ENCODE assay signal across 12 mouse cellular contexts in the genomic region with DNA sequence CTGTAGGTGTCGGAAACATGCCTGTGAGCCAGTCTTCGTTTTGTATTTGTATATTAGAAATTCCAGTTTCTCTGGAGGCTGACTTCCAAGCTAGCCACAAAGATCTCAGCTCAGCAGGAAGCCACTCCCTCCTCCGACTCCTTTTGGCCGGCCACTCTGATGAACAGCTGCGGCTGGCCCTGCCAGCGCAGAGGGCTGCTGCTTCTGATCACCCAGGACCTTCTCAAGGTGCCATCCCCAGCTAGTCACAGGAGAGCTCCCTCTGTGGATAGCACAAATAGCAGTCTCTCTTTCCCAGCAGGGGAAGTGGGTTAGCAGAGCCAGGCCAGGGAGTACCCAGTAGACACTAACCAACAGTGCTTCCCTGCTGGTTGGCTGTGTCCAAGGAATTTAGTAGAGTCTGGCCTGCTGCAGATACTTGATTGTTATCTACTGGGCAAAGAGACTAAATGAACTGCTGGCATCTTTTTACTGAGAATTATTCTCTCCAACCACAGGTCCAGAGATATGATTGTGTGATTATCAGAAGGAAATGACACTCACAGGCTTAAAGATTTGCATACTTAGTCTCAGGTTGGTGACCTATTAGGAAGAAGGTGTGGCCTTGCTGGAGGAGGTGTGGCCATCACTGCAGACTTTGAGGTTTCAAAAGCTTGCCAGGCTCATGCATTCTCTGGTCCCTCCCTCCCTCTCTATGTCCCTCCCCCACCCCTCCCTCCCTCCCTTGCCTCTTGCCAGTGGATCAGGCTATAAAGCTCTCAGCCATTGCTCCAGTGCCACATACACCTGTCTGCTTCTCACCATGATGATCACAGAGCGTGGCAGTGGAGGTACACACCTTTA. TPM values are rescaled to one million over a fixed set of nuclear protein-coding genes. Genes with fewer than 3 reads are reported as not detected.
DNase-seq lines count a peak whose midpoint lies in the region; ATAC-seq and TF ChIP-seq lines count a peak whose summit lies in the region.
"Had no signal": no experiment of that assay in that cellular context is flagged by ENCODE, and none has a peak within 500 bp of the region (broad histone marks: within the 10 kb centered on the region; RNA-seq: fewer than 3 reads in every experiment).

No protein-coding gene starts in this region.

- H3K27ac ChIP-seq in lung, embryonic 16.5 days (ENCODE audit: low read length) = 0 out of 2 replicates have a peak overlapping the region, but pooled peaks have one; percentile 30
- peak overlapping the region; percentile 63 for H3K27ac ChIP-seq in intestine, embryonic 16.5 days (ENCODE audit: low read length)
- peak overlapping the region; percentile 92 for H3K27ac ChIP-seq in small intestine, adult 2 months (ENCODE audit: insufficient read depth, low read depth, low read length)
- no peak overlapping the region for H3K27ac ChIP-seq in midbrain, postnatal 0 days (ENCODE audit: low read depth, low read length)
- H3K27ac ChIP-seq: midbrain, embryonic 10.5 days had no signal

- TF ChIP-seq POLR2A in small intestine, adult 2 months (IDR thresholded peaks at IDR 0.05; ENCODE audit: low read depth, low read length) = no peak

- intact Hi-C loops in left cerebral cortex, postnatal 10 days (cut with DNase I) = loop anchor here (5.0 kb wide), 1 partner anchor 105 kb away; a partner anchor contains a TSS

- no peak for DNase-seq in lung, adult 18-20 months
- peak; percentile 82 for DNase-seq in Muller cell, postnatal 12 days (ENCODE audit: inconsistent ontology term)
- no peak for DNase-seq in adrenal gland, adult 18-20 months (ENCODE audit: low spot score in 2 of 2)
- DNase-seq in left cerebral cortex, postnatal 10 days (ENCODE audit: extremely low spot score in 1 of 2, low spot score in 2 of 2) = no peak
- DNase-seq in midbrain, postnatal 0 days (ENCODE audit: low spot score) = no peak
- DNase-seq: thymus, postnatal 36 days had no signal

- no peaks in the 10 kb centered on the region for H3K9me3 ChIP-seq in lung, embryonic 16.5 days (ENCODE audit: control insufficient read depth, low read length)
- H3K9me3 ChIP-seq in intestine, embryonic 16.5 days (ENCODE audit: control insufficient read depth, low read length) = no peaks in the 10 kb centered on the region
- H3K9me3 ChIP-seq in midbrain, postnatal 0 days (ENCODE audit: low read length) = no peaks in the 10 kb centered on the region
- H3K9me3 ChIP-seq: midbrain, embryonic 10.5 days had no signal

- H3K4me2 ChIP-seq in lung, embryonic 16.5 days (ENCODE audit: low read depth, low read length) = no peak overlapping the region
- no peak overlapping the region for H3K4me2 ChIP-seq in intestine, embryonic 16.5 days (ENCODE audit: low read depth, low read length)
- H3K4me2 ChIP-seq in midbrain, postnatal 0 days (ENCODE audit: low read depth, low read length, poor library complexity, severe bottlenecking) = no peak overlapping the region

- H3K36me3 ChIP-seq in lung, embryonic 16.5 days (ENCODE audit: control insufficient read depth, insufficient read depth, low read length) = no peaks in the 10 kb centered on the region
- no peaks in the 10 kb centered on the region for H3K36me3 ChIP-seq in intestine, embryonic 16.5 days (ENCODE audit: control insufficient read depth, insufficient read depth, low read length)
- no peaks in the 10 kb centered on the region for H3K36me3 ChIP-seq in small intestine, adult 2 months (ENCODE audit: control insufficient read depth, insufficient read depth, low read length)
- H3K36me3 ChIP-seq in midbrain, postnatal 0 days (ENCODE audit: insufficient read depth, low read length) = no peaks in the 10 kb centered on the region
- H3K36me3 ChIP-seq: midbrain, embryonic 10.5 days had no signal

- ATAC-seq in lung, embryonic 16.5 days (ENCODE audit: low read depth) = 0 out of 2 replicates have a peak, but pooled peaks have one; percentile 21
- ATAC-seq in intestine, embryonic 16.5 days = peak; percentile 71
- no peak for ATAC-seq in midbrain, postnatal 0 days (ENCODE audit: low FRiP score)

- H3K27me3 ChIP-seq in lung, embryonic 16.5 days (ENCODE audit: control insufficient read depth, insufficient read depth, low read depth, low read length) = no peaks in the 10 kb centered on the region
- H3K27me3 ChIP-seq in intestine, embryonic 16.5 days (replicated peaks; ENCODE audit: control insufficient read depth, insufficient read depth, low read length) = no peaks in the 10 kb centered on the region
- H3K27me3 ChIP-seq in small intestine, adult 2 months (ENCODE audit: control insufficient read depth, insufficient read depth, low read length) = no peaks in the 10 kb centered on the region
- H3K27me3 ChIP-seq in midbrain, postnatal 0 days (ENCODE audit: insufficient read depth, low read length) = no peaks in the 10 kb centered on the region

- peaks cover 2% of the 10 kb centered on the region; the same call in 1 of the 2 replicates for H3K4me1 ChIP-seq in lung, embryonic 16.5 days (replicated peaks; ENCODE audit: control insufficient read depth, insufficient read depth, low read length)
- H3K4me1 ChIP-seq in intestine, embryonic 16.5 days (ENCODE audit: control insufficient read depth, insufficient read depth, low read length) = peaks cover 7% of the 10 kb centered on the region; the same call in 1 of the 2 replicates
- H3K4me1 ChIP-seq in small intestine, adult 2 months (ENCODE audit: control insufficient read depth, insufficient read depth, insufficient read length, low read length) = peaks cover 26% of the 10 kb centered on the region
- H3K4me1 ChIP-seq in midbrain, postnatal 0 days (ENCODE audit: insufficient read depth, low read length) = no peaks in the 10 kb centered on the region

- no peak for TF ChIP-seq CTCF in small intestine, adult 2 months (IDR thresholded peaks at IDR 0.05; ENCODE audit: extremely low read depth, insufficient read length, insufficient replicate concordance, low read depth, low read length)
- no peak for TF ChIP-seq CTCF in midbrain, postnatal 0 days (IDR thresholded peaks at IDR 0.05)

- no peak overlapping the region for H3K9ac ChIP-seq in lung, embryonic 16.5 days (ENCODE audit: low read length)
- H3K9ac ChIP-seq in intestine, embryonic 16.5 days (ENCODE audit: low read depth, low read length) = 0 out of 2 replicates have a peak overlapping the region, but pooled peaks have one; percentile 46
- H3K9ac ChIP-seq in midbrain, postnatal 0 days (replicated peaks; ENCODE audit: low read length, poor library complexity, severe bottlenecking) = no peak overlapping the region

- no peak overlapping the region for H3K4me3 ChIP-seq in lung, embryonic 16.5 days (ENCODE audit: low read length)
- no peak overlapping the region for H3K4me3 ChIP-seq in intestine, embryonic 16.5 days (ENCODE audit: low read length)
- H3K4me3 ChIP-seq in small intestine, adult 2 months (ENCODE audit: low read depth, low read length) = no peak overlapping the region
- H3K4me3 ChIP-seq in midbrain, postnatal 0 days (ENCODE audit: low read depth, low read length) = no peak overlapping the region
- H3K4me3 ChIP-seq: midbrain, embryonic 10.5 days had no signal

- 31% methylated on average over 7 of the region's 7 CpGs for WGBS in lung, embryonic 16.5 days
- WGBS in intestine, embryonic 16.5 days = 29% methylated on average over 7 of the region's 7 CpGs
- 19% methylated on average over 7 of the region's 7 CpGs for WGBS in small intestine, adult 2 months
- 41% methylated on average over 7 of the region's 7 CpGs for WGBS in midbrain, postnatal 0 days

RNA-seq across cellular contexts. Expression of a gene that starts 3.2 kb away (rescaled TPM):
- 0.33 TPM in 1 of 2 replicates, not detected in the other for polyA plus RNA-seq in lung, embryonic 16.5 days (2015; fragmentation: Nextera tagmentation; extraction: Ambion mirVana)
- polyA plus RNA-seq in intestine, embryonic 16.5 days (2015; fragmentation: Nextera tagmentation; extraction: Ambion mirVana) = 0.17 TPM in 1 of 2 replicates, not detected in the other
- polyA plus RNA-seq in small intestine, adult 2 months (2012; rRNA removed) = 0.06 TPM in 1 of 2 replicates, not detected in the other
- total RNA-seq in adrenal gland, adult 18-20 months (2021) = under 1 TPM in 1 of 2 experiments, not detected in 1; 0.38 TPM
- under 1 TPM in 1 of 2 experiments, not detected in 1; 0.75 TPM for total RNA-seq in left cerebral cortex, postnatal 10 days (2021)
- not detected in 2 replicates for total RNA-seq in midbrain, postnatal 0 days (2014; rRNA removed)
- 0.78 and 1.1 TPM in 2 replicates for polyA plus RNA-seq in midbrain, postnatal 0 days (2015; fragmentation: Nextera tagmentation; extraction: Ambion mirVana)
- polyA plus RNA-seq: midbrain, embryonic 10.5 days had no signal

RNA-seq across cellular contexts. Expression of a gene that starts 6.5 kb away (rescaled TPM):
- polyA plus RNA-seq in lung, embryonic 16.5 days (2015; fragmentation: Nextera tagmentation; extraction: Ambion mirVana) = not detected in 2 replicates
- polyA plus RNA-seq in intestine, embryonic 16.5 days (2015; fragmentation: Nextera tagmentation; extraction: Ambion mirVana) = not detected in 2 replicates
- polyA plus RNA-seq in small intestine, adult 2 months (2012; rRNA removed) = not detected in 2 replicates
- not detected for total RNA-seq in adrenal gland, adult 18-20 months (2021)
- total RNA-seq in left cerebral cortex, postnatal 10 days (2021) = 1 to 10 TPM in 1 of 2 experiments, under 1 TPM in 1; 0.45 to 1.1 TPM
- total RNA-seq in midbrain, postnatal 0 days (2014; rRNA removed) = not detected in 2 replicates
- polyA plus RNA-seq in midbrain, postnatal 0 days (2015; fragmentation: Nextera tagmentation; extraction: Ambion mirVana) = not detected in 2 replicates
- total RNA-seq: adrenal gland, postnatal 4 days had no signal
- polyA plus RNA-seq: large intestine, adult 2 months; midbrain, embryonic 10.5 days had no signal

RNA-seq across cellular contexts. Expression of a gene that starts 16.7 kb away (rescaled TPM):
- polyA plus RNA-seq in lung, embryonic 16.5 days (2015; fragmentation: Nextera tagmentation; extraction: Ambion mirVana) = 0.35 and 0.50 TPM in 2 replicates
- polyA plus RNA-seq in intestine, embryonic 16.5 days (2015; fragmentation: Nextera tagmentation; extraction: Ambion mirVana) = 0.05 and 0.06 TPM in 2 replicates
- polyA plus RNA-seq in small intestine, adult 2 months (2012; rRNA removed) = 0.04 and 0.22 TPM in 2 replicates
- under 1 TPM in 1 of 2 experiments, not detected in 1; 0.22 TPM for total RNA-seq in adrenal gland, adult 18-20 months (2021)
- not detected for total RNA-seq in left cerebral cortex, postnatal 10 days (2021)
- not detected in 2 replicates for total RNA-seq in midbrain, postnatal 0 days (2014; rRNA removed)
- polyA plus RNA-seq in midbrain, postnatal 0 days (2015; fragmentation: Nextera tagmentation; extraction: Ambion mirVana) = 0.16 and 0.29 TPM in 2 replicates
- polyA plus RNA-seq: large intestine, adult 2 months had no signal

RNA-seq across cellular contexts. Expression of a gene that starts 24.8 kb away (rescaled TPM):
- polyA plus RNA-seq in lung, embryonic 16.5 days (2015; fragmentation: Nextera tagmentation; extraction: Ambion mirVana) = 129 and 134 TPM in 2 replicates
- polyA plus RNA-seq in intestine, embryonic 16.5 days (2015; fragmentation: Nextera tagmentation; extraction: Ambion mirVana) = 121 and 123 TPM in 2 replicates
- polyA plus RNA-seq in small intestine, adult 2 months (2012; rRNA removed) = 43.0 and 114 TPM in 2 replicates
- total RNA-seq in adrenal gland, adult 18-20 months (2021) = 10 to 100 TPM; 72.6 to 80.7 TPM
- 10 to 100 TPM; 62.2 to 62.7 TPM for total RNA-seq in left cerebral cortex, postnatal 10 days (2021)
- total RNA-seq in midbrain, postnatal 0 days (2014; rRNA removed) = 69.1 and 74.4 TPM in 2 replicates
- polyA plus RNA-seq in midbrain, postnatal 0 days (2015; fragmentation: Nextera tagmentation; extraction: Ambion mirVana) = 95.8 and 97.2 TPM in 2 replicates

RNA-seq across cellular contexts. Expression of a gene that starts 25.1 kb away (rescaled TPM):
- polyA plus RNA-seq in lung, embryonic 16.5 days (2015; fragmentation: Nextera tagmentation; extraction: Ambion mirVana) = 156 and 171 TPM in 2 replicates
- polyA plus RNA-seq in intestine, embryonic 16.5 days (2015; fragmentation: Nextera tagmentation; extraction: Ambion mirVana) = 215 and 216 TPM in 2 replicates
- 109 and 147 TPM in 2 replicates for polyA plus RNA-seq in small intestine, adult 2 months (2012; rRNA removed)
- 100 to 1,000 TPM; 131 to 138 TPM for total RNA-seq in adrenal gland, adult 18-20 months (2021)
- 100 to 1,000 TPM; 112 to 121 TPM for total RNA-seq in left cerebral cortex, postnatal 10 days (2021)
- 140 and 159 TPM in 2 replicates for total RNA-seq in midbrain, postnatal 0 days (2014; rRNA removed)
- polyA plus RNA-seq in midbrain, postnatal 0 days (2015; fragmentation: Nextera tagmentation; extraction: Ambion mirVana) = 160 and 176 TPM in 2 replicates
